Comparison of ENCODE assay signal across 8 mouse cellular contexts in genomic region chr13:38668514-38668913, GRCm38 (mm10). TPM values are rescaled to one million over a fixed set of nuclear protein-coding genes. Genes with fewer than 3 reads are reported as not detected.
DNase-seq lines count a peak whose midpoint lies in the region; ATAC-seq lines count a peak whose summit lies in the region.

No protein-coding gene starts in this region.

- H3K4me3 ChIP-seq in midbrain, embryonic 10.5 days, result no peak overlapping the region
- no peak overlapping the region for H3K4me3 ChIP-seq in midbrain, embryonic 14.5 days (replicated peaks; ENCODE audit: low read depth, low read length)
- H3K4me3 ChIP-seq in liver, embryonic 15.5 days (replicated peaks), result no peak overlapping the region
- no peak overlapping the region for H3K4me3 ChIP-seq in hindbrain, embryonic 13.5 days

- no peak overlapping the region for H3K27ac ChIP-seq in midbrain, embryonic 10.5 days (replicated peaks)
- no peak overlapping the region for H3K27ac ChIP-seq in midbrain, embryonic 14.5 days (replicated peaks; ENCODE audit: low read depth, low read length)
- H3K27ac ChIP-seq in liver, embryonic 15.5 days (replicated peaks), result 0 out of 2 replicates have a peak overlapping the region, but pooled peaks have one; percentile 24
- H3K27ac ChIP-seq in hindbrain, embryonic 13.5 days, result no peak overlapping the region

- H3K27me3 ChIP-seq in midbrain, embryonic 10.5 days (ENCODE audit: low read depth, poor library complexity, severe bottlenecking), result no peaks in the 10 kb centered on the region
- no peaks in the 10 kb centered on the region for H3K27me3 ChIP-seq in midbrain, embryonic 14.5 days (ENCODE audit: control insufficient read depth, insufficient read depth, low read length)
- H3K27me3 ChIP-seq in liver, embryonic 15.5 days, result no peaks in the 10 kb centered on the region
- no peaks in the 10 kb centered on the region for H3K27me3 ChIP-seq in hindbrain, embryonic 13.5 days

- ATAC-seq in midbrain, embryonic 14.5 days (ENCODE audit: low FRiP score, low TSS enrichment), result no peak
- ATAC-seq in liver, embryonic 15.5 days (ENCODE audit: insufficient read depth), result 0 out of 2 replicates have a peak, but pooled peaks have one; percentile 28
- ATAC-seq in hindbrain, embryonic 13.5 days (ENCODE audit: low FRiP score), result no peak

- H3K4me1 ChIP-seq in midbrain, embryonic 10.5 days, result no peaks in the 10 kb centered on the region
- no peaks in the 10 kb centered on the region for H3K4me1 ChIP-seq in midbrain, embryonic 14.5 days (ENCODE audit: control insufficient read depth, insufficient read depth, low read length)
- peaks cover 30% of the 10 kb centered on the region for H3K4me1 ChIP-seq in liver, embryonic 15.5 days (replicated peaks)
- no peaks in the 10 kb centered on the region for H3K4me1 ChIP-seq in hindbrain, embryonic 13.5 days (replicated peaks)

- H3K9me3 ChIP-seq in midbrain, embryonic 10.5 days (replicated peaks), result no peaks in the 10 kb centered on the region
- H3K9me3 ChIP-seq in midbrain, embryonic 14.5 days (ENCODE audit: control insufficient read depth, low read length), result no peaks in the 10 kb centered on the region
- no peaks in the 10 kb centered on the region for H3K9me3 ChIP-seq in liver, embryonic 15.5 days (replicated peaks)
- no peaks in the 10 kb centered on the region for H3K9me3 ChIP-seq in hindbrain, embryonic 13.5 days

- no peak overlapping the region for H3K4me2 ChIP-seq in midbrain, embryonic 14.5 days (ENCODE audit: low read length)
- H3K4me2 ChIP-seq in liver, embryonic 15.5 days, result 0 out of 2 replicates have a peak overlapping the region, but pooled peaks have one; percentile 5
- no peak overlapping the region for H3K4me2 ChIP-seq in hindbrain, embryonic 13.5 days

- H3K36me3 ChIP-seq in midbrain, embryonic 10.5 days, result no peaks in the 10 kb centered on the region
- no peaks in the 10 kb centered on the region for H3K36me3 ChIP-seq in midbrain, embryonic 14.5 days (ENCODE audit: control insufficient read depth, insufficient read depth, low read length)
- no peaks in the 10 kb centered on the region for H3K36me3 ChIP-seq in liver, embryonic 15.5 days (replicated peaks)
- no peaks in the 10 kb centered on the region for H3K36me3 ChIP-seq in hindbrain, embryonic 13.5 days

- WGBS in midbrain, embryonic 10.5 days, result 21% methylated on average over 2 of the region's 2 CpGs
- 27% methylated on average over 2 of the region's 2 CpGs for WGBS in midbrain, embryonic 14.5 days
- WGBS in liver, embryonic 15.5 days (ENCODE audit: insufficient replicate concordance), result 14% methylated on average over 2 of the region's 2 CpGs
- 23% methylated on average over 2 of the region's 2 CpGs for WGBS in hindbrain, embryonic 13.5 days

- peak; percentile 28 for DNase-seq in midbrain, embryonic 10.5 days (ENCODE audit: low spot score)
- no peak for DNase-seq in midbrain, embryonic 14.5 days
- DNase-seq in WW6 (ENCODE audit: low read depth, low spot score), result peak; percentile 49
- peak; percentile 17 for DNase-seq in embryo, embryonic 9.5 days (ENCODE audit: extremely low spot score)
- DNase-seq in spleen, postnatal 10 days (ENCODE audit: low spot score in 2 of 2), result peak; percentile 70 to 87
- no peak for DNase-seq in cerebellum, adult 9-11 months

- H3K9ac ChIP-seq in midbrain, embryonic 14.5 days (replicated peaks; ENCODE audit: low read length), result no peak overlapping the region
- H3K9ac ChIP-seq in liver, embryonic 15.5 days, result no peak overlapping the region
- H3K9ac ChIP-seq in hindbrain, embryonic 13.5 days, result no peak overlapping the region

RNA-seq across cellular contexts. Expression of gene Eef1e1, which starts 9.7 kb away (rescaled TPM):
- 68.5 and 73.9 TPM in 2 replicates for polyA plus RNA-seq in midbrain, embryonic 10.5 days (2016; fragmentation: Nextera tagmentation; extraction: Ambion mirVana)
- 105 and 126 TPM in 2 replicates for polyA plus RNA-seq in midbrain, embryonic 14.5 days (2014; fragmentation: Nextera tagmentation; extraction: Ambion mirVana)
- 37.2 and 41.9 TPM in 2 replicates for polyA plus RNA-seq in liver, embryonic 15.5 days (2015; fragmentation: Nextera tagmentation; extraction: Ambion mirVana)
- polyA plus RNA-seq in hindbrain, embryonic 13.5 days (2015; fragmentation: Nextera tagmentation; extraction: Ambion mirVana), result 91.3 and 91.6 TPM in 2 replicates

RNA-seq across cellular contexts. Expression of gene Bloc1s5, which starts 33.6 kb away (rescaled TPM):
- 26.7 and 27.8 TPM in 2 replicates for polyA plus RNA-seq in midbrain, embryonic 10.5 days (2016; fragmentation: Nextera tagmentation; extraction: Ambion mirVana)
- polyA plus RNA-seq in midbrain, embryonic 14.5 days (2014; fragmentation: Nextera tagmentation; extraction: Ambion mirVana), result 21.6 and 25.5 TPM in 2 replicates
- polyA plus RNA-seq in liver, embryonic 15.5 days (2015; fragmentation: Nextera tagmentation; extraction: Ambion mirVana), result 10.3 and 10.5 TPM in 2 replicates
- polyA plus RNA-seq in hindbrain, embryonic 13.5 days (2015; fragmentation: Nextera tagmentation; extraction: Ambion mirVana), result 25.0 and 26.0 TPM in 2 replicates

Comparison
In these comparisons a context has a peak if more than half of its experiments do, and no peak if none do; other contexts are left out.
1. DNase-seq: peak in midbrain, embryonic 10.5 days (single experiment), WW6 (single experiment), embryo, embryonic 9.5 days (single experiment) and spleen, postnatal 10 days (2 of 2); none in midbrain, embryonic 14.5 days (single experiment) and cerebellum, adult 9-11 months (single experiment).